Mouse (Mus musculus) cortical plate, adult 2 months (tissue): ENCODE data around the gene Lgals8.

Source experiments
- CTCF ChIP-seq: fragments of 200-500 bp; IDR thresholded peaks from 2 replicates; pipeline ENCODE4 v1.5.1; 2011; ENCODE audit warnings: mild to moderate bottlenecking, control low read depth, low read length; ENCODE audit not compliant: insufficient read depth; ENCODE audit errors: extremely low read depth
- POLR2A ChIP-seq: fragments of 200-500 bp; IDR thresholded peaks from 2 replicates; pipeline ENCODE4 v1.6.1; 2011; ENCODE audit warnings: mild to moderate bottlenecking, low read length, control low read depth; ENCODE audit not compliant: insufficient read depth; ENCODE audit errors: extremely low read depth

DNA sequence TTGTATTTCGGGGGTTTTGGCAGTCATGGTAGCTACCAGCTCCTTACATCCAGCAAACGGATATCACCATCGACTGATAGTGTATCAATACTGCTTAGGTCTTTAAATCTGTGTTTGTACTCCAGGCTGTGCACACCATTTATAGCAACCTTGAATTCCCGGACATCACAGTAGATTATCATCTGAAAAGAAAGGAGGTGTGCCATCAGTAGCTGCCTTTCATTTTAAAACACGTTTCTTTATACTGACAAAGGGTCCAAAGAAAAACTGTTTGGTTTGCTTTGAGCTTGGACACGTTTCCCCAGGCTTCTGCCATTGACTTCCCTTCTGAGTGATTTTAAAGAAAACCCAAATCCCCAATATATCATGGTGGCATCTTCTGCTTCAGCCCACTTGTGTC, 23.9 kb downstream of the Lgals8 start:
- TF ChIP-seq POLR2A, result no peak
- TF ChIP-seq CTCF, result no peak
